Mouse (Mus musculus): ENCODE results near the gene Atp6v1d.

Atp6v1d gene

GRCm38 (mm10) chr12:78794236-78794635 lies 67.2 kb downstream of the Atp6v1d start:
- DNase-seq (ENCODE audit: low spot score), result no peak

GRCm38 (mm10) chr12:78790791-78791190 lies 70.6 kb downstream of the Atp6v1d start:
- DNase-seq (ENCODE audit: low spot score), result no peak
